Mouse (Mus musculus): ENCODE measurements around the gene Gm37240.

Gm37240 gene

GRCm38 (mm10) chr3:85356373-85356772, 530.9 kb downstream of the Gm37240 start:
- intact Hi-C loops (cut with DNase I) = no loop called here

DNA sequence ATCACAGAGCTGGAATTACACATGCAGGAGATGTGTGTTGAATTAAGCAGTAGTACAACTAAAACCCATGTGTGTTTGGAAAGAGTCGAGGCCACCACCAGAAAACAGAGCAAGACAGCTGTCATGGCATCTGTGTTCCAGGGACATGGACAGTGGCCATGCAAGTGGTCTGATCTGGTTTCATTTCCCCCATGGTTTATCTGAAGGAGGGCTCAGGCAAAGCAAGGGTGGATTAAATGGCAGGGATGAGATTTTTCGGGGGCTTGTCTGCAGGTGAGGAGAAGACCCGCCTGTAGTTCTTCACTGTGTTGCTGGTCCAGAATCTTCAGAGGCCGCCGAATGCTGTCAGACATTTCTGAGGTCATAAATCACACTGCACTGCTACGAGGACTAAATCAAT, 539.3 kb downstream of the Gm37240 start:
- intact Hi-C loops (cut with DNase I) = no loop called here

DNA sequence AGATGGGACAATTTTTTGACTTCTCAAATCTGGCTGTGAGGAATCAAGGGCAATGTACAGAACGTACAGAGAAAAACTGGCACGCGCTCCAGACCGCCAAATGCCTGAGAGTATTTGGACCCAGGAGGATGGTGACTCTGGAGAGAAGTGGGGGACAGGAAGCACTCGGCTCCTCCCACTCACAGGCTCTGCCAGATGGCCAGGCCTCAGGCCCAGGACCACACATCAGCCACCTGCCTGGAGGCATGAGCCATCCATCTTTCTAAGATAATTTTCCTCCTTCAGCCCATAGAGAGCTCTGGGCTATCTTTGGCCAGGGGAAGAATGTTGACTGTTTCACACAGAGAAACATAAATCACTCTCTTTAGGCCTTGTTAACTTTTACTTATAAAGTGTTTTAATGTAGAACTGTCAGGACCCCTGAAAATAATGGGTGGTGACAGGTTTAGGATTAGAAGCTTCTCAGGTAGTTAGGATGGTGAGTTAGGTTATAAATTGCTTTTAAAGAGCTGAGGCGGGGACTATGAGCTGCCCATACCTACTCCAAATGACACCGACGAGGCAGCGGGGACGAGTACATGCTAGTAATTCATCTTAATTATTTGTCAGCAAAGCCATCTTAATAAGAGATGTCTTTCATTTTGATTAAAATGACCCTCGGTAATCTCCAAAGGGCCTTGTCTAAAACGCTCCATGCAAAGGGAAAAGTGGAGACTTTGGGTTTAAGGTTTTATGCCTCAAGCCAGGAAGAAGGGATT, 546.0 kb downstream of the Gm37240 start:
- intact Hi-C loops (cut with DNase I) = no loop called here

DNA sequence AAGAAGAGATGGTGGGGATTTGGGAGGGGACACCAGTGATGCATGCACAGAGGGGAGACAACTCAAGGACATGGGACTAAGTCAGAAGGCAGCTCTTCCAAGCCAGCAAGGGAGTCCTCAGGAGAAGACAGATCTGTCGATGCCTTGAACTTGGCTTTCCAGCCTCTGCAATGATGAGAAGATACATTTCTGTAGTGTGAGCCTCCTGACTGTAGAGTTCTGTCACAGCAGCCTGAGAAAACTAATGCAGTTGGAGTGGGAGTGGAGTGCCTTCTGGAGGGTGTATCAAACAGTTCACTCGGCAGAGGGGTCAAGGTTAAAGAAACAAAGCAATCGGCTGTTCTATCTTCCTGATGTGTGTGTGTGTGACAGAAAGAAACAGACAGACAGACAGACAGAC, 546.8 kb downstream of the Gm37240 start:
- intact Hi-C loops (cut with DNase I) = no loop called here

GRCm38 (mm10) chr3:85339926-85340325, 547.4 kb downstream of the Gm37240 start:
- intact Hi-C loops (cut with DNase I) = no loop called here

DNA sequence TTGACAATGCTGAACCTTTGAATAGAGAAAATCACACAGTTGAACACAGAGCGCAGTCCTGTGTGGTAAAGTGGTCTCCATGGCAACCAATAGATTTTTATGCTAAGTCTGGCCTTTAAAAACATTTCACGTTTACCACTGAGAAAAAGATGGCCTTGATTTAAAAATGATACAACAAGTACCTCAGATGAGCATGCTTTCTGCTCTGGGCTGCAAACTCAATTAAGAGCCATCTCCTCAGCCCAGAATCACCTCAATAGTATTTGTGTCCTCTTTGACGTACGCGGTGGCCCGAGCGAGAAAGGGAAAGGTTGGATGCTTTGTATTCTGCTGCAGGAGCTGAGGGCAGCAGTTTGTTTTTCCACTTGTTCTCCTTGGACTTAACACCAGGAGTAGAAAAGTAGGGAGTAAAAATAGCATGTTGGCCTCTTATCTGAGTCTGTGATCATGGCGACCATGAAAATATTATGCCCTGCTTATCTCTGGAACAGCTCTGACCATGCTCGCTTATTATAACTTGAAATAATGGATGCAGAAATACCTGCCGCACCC, 548.0 kb downstream of the Gm37240 start:
- intact Hi-C loops (cut with DNase I) = no loop called here

DNA sequence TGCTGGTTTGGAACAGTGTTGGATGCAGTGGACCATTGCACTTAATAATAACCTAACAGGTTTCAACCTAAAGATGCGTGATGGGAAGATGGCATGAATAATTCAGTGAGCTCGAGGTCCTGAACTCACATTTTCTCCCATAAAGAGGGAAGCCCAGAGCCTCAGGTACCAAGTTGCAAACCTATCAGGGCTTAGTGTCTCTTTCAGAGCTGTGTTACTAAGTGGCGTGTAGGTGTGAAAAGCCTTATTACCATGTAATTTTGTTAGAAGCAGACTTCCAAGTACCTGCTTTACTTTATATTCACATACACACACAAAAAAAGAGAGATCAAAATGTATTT, 548.6 kb downstream of the Gm37240 start:
- intact Hi-C loops (cut with DNase I) = no loop called here

- intact Hi-C loops (cut with DNase I) = no loop called here
Measured at GRCm38 (mm10) chr3:85337881-85338754, 549.2 kb downstream of the Gm37240 start.

DNA sequence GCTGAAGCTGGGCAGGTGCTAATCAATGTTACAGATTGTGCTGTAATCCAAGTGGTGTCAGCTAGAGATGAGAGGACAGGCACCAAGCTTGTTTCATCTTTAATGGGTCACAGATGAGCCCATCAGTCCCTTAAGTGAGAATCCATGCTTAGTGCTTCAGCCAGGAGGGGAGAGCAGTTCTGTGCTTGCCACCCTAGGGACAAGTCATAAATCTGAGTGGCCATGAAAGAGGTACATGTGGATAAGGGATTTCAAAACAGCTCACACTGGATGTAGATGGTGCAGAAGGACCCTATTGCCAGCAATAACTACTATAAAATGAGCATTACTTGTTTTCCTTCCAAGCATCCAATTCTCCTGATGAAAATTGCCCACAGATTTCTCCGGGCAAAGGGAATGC, 551.8 kb downstream of the Gm37240 start:
- intact Hi-C loops (cut with DNase I) = no loop called here

- intact Hi-C loops (cut with DNase I) = no loop called here
Measured at GRCm38 (mm10) chr3:85332276-85332675, 555.0 kb downstream of the Gm37240 start.

DNA sequence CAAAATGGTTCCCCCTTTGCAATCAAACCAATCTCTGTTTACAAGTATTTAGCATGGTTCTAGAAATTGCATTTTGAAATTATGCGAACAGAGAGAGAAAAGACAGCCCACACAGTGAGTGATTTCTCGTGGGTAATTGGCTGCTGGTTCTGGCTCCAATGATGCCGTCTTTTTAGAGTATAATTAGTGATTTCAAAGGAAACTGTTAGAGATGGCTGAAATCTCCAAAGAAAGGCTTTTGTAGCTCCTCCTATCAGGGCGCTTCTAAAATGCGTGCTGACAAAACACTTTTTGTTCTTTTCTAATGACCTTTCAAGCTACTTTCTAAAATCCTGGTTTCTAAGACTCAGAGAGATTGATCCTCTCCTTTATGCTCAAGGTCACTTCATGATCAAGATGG, 569.1 kb downstream of the Gm37240 start:
- intact Hi-C loops (cut with DNase I) = no loop called here

GRCm38 (mm10) chr3:85317306-85317705, 570.0 kb downstream of the Gm37240 start:
- intact Hi-C loops (cut with DNase I) = no loop called here

DNA sequence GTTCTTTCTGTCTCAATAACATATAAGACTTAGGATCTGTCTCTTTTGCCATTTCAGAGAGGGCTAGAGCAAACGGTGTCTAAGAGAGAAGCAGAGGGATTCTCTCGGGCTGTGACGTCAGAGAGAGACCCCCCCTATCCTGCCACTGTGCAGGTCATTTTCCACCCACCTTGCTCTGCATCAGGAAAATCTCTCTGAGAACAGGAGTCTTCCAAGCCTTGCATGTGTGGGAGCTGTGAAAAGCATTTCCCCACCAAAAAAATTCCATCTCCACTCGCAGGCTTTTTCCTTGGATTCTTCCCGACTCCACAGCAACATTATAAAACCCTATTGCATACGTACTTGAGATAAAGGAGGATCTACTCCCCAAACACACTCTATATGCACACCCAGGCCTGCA, 572.4 kb downstream of the Gm37240 start:
- intact Hi-C loops (cut with DNase I) = no loop called here

DNA sequence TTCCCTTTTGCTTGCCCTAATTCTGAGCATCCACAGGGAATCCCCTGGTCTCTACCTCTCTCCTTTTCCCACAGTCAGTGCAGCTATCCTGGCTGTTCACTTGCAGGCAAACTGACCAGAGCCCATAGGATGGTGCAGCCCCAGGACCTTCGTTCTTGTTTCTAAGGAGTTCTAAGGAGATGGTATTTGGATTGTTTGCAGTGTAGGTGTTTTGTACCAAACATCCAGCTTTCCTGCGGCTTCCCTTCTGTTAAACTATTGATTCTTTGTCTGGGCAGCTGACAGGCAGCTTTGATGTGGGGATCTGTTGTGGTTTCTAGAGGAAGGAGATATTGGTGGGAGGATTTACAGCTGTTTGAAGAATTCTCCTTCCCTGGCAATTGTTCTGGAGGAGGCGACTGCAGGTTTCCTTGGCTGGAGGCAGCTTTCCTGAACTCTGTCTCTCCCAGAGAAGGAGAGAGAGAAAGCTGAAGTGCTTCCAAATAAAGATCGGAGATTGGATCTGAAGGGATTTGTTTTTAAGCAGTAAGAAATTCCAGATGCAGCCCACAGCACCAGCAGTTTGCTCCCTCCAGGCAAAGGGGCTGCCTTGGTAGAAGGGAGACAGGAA, 573.6 kb downstream of the Gm37240 start:
- intact Hi-C loops (cut with DNase I) = no loop called here

- intact Hi-C loops (cut with DNase I) = no loop called here
Measured at GRCm38 (mm10) chr3:85311176-85311575, 576.1 kb downstream of the Gm37240 start.

DNA sequence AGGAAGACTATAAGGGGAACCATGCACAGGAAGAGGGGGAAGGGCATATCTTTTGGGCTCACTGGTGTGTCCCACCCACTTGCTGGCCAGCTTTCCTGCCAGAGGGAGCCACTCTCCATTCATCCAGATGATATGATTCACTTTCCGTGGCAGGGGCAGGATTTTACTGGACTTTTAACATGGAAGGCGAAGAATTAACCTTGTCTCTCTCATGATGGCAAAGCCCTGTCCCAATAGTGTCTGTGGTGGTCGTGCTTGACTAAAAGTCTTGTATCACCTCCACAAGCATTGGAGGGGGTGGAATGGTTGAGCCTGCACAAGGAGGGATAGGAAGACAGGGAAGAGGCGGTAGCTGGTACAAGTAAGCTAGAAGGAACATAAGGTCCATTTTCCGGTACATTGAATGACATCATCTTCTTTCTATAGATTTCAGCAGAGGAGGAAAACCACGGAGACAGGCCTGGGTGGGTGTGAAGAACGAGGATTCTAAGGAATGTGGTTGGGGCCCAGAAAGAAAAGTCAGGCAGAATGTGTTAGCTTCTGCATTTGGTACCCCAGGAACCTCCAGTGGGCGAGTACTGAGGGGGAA, 576.8 kb downstream of the Gm37240 start:
- intact Hi-C loops (cut with DNase I) = no loop called here

- intact Hi-C loops (cut with DNase I) = no loop called here
Measured at GRCm38 (mm10) chr3:85309168-85309567, 578.1 kb downstream of the Gm37240 start.

DNA sequence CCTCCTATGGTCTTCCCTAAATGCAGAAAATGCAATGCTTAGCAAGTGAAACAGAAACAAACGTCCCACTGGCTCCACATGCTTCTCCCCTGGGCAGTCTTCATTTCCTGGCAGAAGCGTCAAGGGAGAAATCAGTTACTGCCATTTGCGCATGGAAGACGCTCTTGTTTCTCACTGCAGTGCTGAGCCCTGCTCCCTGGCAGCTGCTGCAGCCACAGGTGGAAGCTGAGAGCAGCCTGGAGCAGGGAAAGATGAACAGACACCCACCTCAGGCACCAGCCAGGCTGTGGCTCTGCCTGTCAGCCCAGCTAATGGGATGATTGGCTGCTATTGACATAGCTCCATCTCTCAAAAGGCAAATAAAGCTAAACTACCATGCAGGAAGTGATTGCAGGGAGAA, 578.6 kb downstream of the Gm37240 start:
- intact Hi-C loops (cut with DNase I) = no loop called here

DNA sequence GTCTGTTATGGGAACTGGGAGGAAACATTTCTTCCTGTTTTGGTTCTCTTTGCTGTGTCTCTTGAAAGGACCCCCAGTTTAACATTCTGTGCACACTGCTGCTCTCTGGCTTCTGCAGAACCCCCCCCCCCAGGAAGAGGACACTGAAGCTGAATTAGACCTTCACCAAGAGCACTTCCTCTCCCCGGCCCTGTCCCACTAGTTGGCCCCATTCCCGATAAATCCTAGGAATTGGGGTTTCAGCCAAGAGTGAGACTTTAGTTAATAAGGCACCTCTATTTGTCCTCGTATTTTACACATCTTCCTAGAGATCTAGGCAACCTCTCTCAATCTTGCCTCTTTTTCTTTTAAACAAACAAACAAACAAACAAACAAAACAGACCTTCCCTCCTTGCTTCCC, 585.5 kb downstream of the Gm37240 start:
- intact Hi-C loops (cut with DNase I) = no loop called here

DNA sequence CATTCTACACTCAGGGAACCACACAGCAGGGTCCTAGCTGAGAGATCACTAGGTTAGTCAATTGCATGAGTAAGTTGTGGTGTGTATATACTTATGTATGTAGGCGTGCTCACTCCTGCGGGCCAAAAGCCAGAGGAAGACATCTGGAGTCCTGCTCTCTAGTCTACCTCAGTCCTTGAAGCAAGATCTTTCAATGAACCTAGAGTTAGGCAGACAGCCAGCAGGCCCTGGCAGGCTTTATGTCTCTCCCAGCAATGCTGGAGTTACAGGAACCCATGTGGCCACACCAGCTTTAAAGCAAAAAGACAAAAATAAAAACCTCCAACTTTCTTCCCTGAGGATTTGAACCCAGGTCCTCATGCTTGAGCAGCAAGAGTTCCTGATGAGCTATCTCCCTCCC, 586.0 kb downstream of the Gm37240 start:
- intact Hi-C loops (cut with DNase I) = no loop called here

DNA sequence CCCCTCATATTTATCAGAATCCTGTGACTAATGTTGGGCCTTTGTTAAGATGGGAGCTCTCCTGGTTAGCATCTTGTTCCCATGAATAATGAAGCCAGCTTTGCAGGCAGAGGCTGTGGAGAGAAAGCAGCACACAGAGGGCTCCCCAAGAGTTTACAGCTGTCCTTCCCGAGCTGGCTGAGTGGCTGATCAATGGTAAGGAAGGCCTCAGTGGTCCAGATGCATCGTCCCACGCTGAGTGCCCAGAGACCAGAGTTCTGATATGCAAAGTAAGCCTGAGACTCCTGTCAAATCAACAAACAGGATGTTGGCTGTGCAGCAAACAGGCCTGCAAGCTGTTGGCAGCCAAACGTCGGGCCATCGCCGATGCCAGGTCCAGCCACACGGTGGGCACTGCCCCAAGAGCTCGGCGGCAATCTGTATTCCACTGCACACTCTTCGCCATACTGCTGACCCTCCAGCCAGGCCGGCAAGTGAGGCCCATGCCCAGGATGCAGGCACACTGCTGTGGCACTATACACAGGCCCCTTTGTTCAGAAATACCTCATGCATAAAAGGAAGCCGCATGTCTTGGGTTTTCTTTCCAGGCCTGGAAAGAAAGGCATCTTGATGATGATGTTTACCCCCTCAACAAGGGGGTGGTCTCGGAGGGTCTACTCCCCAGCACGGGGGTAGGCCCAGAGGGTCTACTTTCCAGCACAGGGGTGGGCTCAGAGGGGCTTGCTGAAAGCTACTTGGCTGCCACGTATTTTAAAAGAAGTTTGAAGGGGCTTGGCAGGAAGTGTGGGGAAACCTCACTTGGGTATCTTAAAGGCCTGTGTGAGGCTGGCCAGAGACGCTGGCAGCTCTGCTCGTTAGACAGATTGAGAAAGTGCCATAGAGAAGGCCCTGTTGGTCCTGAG, 587.4 kb downstream of the Gm37240 start:
- intact Hi-C loops (cut with DNase I) = no loop called here
